Mouse (Mus musculus) kidney, adult 2 months (tissue): ENCODE results near the gene Olfr675. TPM values are rescaled to one million over a fixed set of nuclear protein-coding genes. Genes with fewer than 3 reads are reported as not detected.

Source experiments
- polyA plus RNA-seq: library from polyadenylated mRNA; depleted of rRNA; stranded (reverse); fragments of >200 nt; gene quantifications from 2 replicates; pipeline ENCODE4 v1.2.3, GENCODE M21; 2012; rRNA removed

Gene Olfr675
- polyA plus RNA-seq, 1 experiment: not detected

Other genes starting within 250 kb of the Olfr675 start
- gene Usp17lb, start 185.9 kb downstream of the Olfr675 start, polyA plus RNA-seq: not detected in 2 replicates
- gene Usp17la, start 171.5 kb downstream of the Olfr675 start, polyA plus RNA-seq: not detected in 2 replicates
- not detected in 2 replicates for gene Olfr665, start 150.4 kb downstream of the Olfr675 start, polyA plus RNA-seq
- gene Olfr666, start 132.5 kb downstream of the Olfr675 start, polyA plus RNA-seq: not detected in 2 replicates
- gene Olfr667, start 107.0 kb downstream of the Olfr675 start, polyA plus RNA-seq: not detected in 2 replicates
- gene Olfr668, start 100.4 kb downstream of the Olfr675 start, polyA plus RNA-seq: not detected in 2 replicates
- not detected in 2 replicates for gene Olfr669, start 94.2 kb downstream of the Olfr675 start, polyA plus RNA-seq
- gene Olfr670, start 65.8 kb downstream of the Olfr675 start, polyA plus RNA-seq: not detected in 2 replicates
- gene Olfr671, start 49.3 kb downstream of the Olfr675 start, polyA plus RNA-seq: not detected in 2 replicates
- not detected in 2 replicates for gene Olfr672, start 26.4 kb downstream of the Olfr675 start, polyA plus RNA-seq
- not detected in 2 replicates for gene Olfr676, start 4.2 kb upstream of the Olfr675 start, polyA plus RNA-seq
- gene Olfr677, start 22.9 kb upstream of the Olfr675 start, polyA plus RNA-seq: not detected in 2 replicates
- not detected in 2 replicates for gene Olfr678, start 36.0 kb upstream of the Olfr675 start, polyA plus RNA-seq
- not detected in 2 replicates for gene Olfr679, start 52.7 kb upstream of the Olfr675 start, polyA plus RNA-seq
- not detected in 2 replicates for gene Olfr680-ps1, start 64.4 kb upstream of the Olfr675 start, polyA plus RNA-seq
- gene Olfr681, start 88.4 kb upstream of the Olfr675 start, polyA plus RNA-seq: not detected in 2 replicates
- gene Olfr683, start 118.6 kb upstream of the Olfr675 start, polyA plus RNA-seq: not detected in 2 replicates
- gene Olfr684, start 135.2 kb upstream of the Olfr675 start, polyA plus RNA-seq: not detected in 2 replicates
- not detected in 2 replicates for gene Olfr685, start 157.6 kb upstream of the Olfr675 start, polyA plus RNA-seq
- gene Olfr686, start 179.0 kb upstream of the Olfr675 start, polyA plus RNA-seq: not detected in 2 replicates